17 mouse cellular contexts compared by ENCODE assay signal in the genomic region with DNA sequence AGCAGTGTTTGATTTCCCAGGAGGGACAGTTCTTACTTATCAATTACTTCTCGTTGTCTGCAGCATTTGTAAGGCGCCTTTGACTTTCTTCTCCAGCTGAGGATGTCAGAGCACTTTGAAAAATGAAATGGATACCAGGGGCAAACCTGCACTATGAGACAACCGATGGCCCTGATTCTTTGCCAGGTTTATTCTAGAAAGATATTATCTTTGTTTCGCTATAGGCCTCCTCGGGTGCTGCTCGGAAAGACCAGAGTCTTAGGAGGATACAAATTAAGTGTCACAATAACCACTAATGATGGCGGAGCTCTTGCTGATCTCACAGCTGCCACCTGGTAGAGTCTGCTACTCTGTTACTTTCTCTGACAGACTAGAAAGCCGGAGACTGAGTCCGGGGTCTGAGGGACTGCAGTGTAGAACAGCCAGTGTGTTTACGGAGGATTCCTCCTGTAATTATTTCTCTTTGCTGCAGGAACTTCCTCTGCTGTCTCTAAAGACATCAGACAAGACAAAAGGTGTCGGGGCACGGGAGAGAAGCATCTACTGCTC.
DNase-seq lines count a peak whose midpoint lies in the region; ATAC-seq lines count a peak whose summit lies in the region.
"Had no signal": no experiment of that assay in that cellular context is flagged by ENCODE, and none has a peak within 500 bp of the region (broad histone marks: within the 10 kb centered on the region; RNA-seq: fewer than 3 reads in every experiment).

No protein-coding gene starts in this region.

- H3K36me3 ChIP-seq in forebrain, embryonic 13.5 days (ENCODE audit: poor library complexity, severe bottlenecking) = no peaks in the 10 kb centered on the region
- H3K36me3 ChIP-seq in forebrain, embryonic 10.5 days (replicated peaks) = no peaks in the 10 kb centered on the region
- no peaks in the 10 kb centered on the region for H3K36me3 ChIP-seq in forebrain, embryonic 16.5 days (ENCODE audit: control insufficient read depth, insufficient read depth)
- no peaks in the 10 kb centered on the region for H3K36me3 ChIP-seq in hindbrain, embryonic 16.5 days (ENCODE audit: control insufficient read depth, insufficient read depth, low read length)
- H3K36me3 ChIP-seq in midbrain, embryonic 16.5 days (ENCODE audit: control insufficient read depth, insufficient read depth, low read length) = no peaks in the 10 kb centered on the region

- H3K27me3 ChIP-seq in forebrain, embryonic 13.5 days = no peaks in the 10 kb centered on the region
- H3K27me3 ChIP-seq in forebrain, embryonic 10.5 days (ENCODE audit: poor library complexity, severe bottlenecking) = no peaks in the 10 kb centered on the region
- H3K27me3 ChIP-seq in forebrain, embryonic 16.5 days (replicated peaks; ENCODE audit: control insufficient read depth, insufficient read depth, low read length) = no peaks in the 10 kb centered on the region
- no peaks in the 10 kb centered on the region for H3K27me3 ChIP-seq in hindbrain, embryonic 16.5 days (replicated peaks; ENCODE audit: control insufficient read depth, insufficient read depth, low read length)
- no peaks in the 10 kb centered on the region for H3K27me3 ChIP-seq in midbrain, embryonic 16.5 days (ENCODE audit: control insufficient read depth, insufficient read depth, low read depth, low read length)

- peak overlapping the region; percentile 15 for H3K4me2 ChIP-seq in forebrain, embryonic 13.5 days
- no peak overlapping the region for H3K4me2 ChIP-seq in forebrain, embryonic 16.5 days (ENCODE audit: low read length)
- peak overlapping the region; percentile 13; the same call in 1 of the 2 replicates for H3K4me2 ChIP-seq in hindbrain, embryonic 16.5 days (ENCODE audit: low read length)
- H3K4me2 ChIP-seq in midbrain, embryonic 16.5 days (ENCODE audit: low read length) = peak overlapping the region; percentile 21; the same call in 1 of the 2 replicates

- no peak overlapping the region for H3K4me3 ChIP-seq in forebrain, embryonic 13.5 days
- H3K4me3 ChIP-seq in forebrain, embryonic 10.5 days = no peak overlapping the region
- no peak overlapping the region for H3K4me3 ChIP-seq in forebrain, embryonic 16.5 days (replicated peaks; ENCODE audit: low read length)
- H3K4me3 ChIP-seq in hindbrain, embryonic 16.5 days (ENCODE audit: low read length) = no peak overlapping the region
- no peak overlapping the region for H3K4me3 ChIP-seq in midbrain, embryonic 16.5 days (ENCODE audit: low read depth, low read length)
- H3K4me3 ChIP-seq: erythroblast, embryonic 14.5 days had no signal

- DNase-seq in forebrain, embryonic 10.5 days (ENCODE audit: extremely low spot score, low spot score) = no peak
- no peak for DNase-seq in kidney, postnatal 36 days
- DNase-seq in embryo, embryonic 10.5 days (ENCODE audit: low spot score) = no peak
- no peak for DNase-seq in heart, adult 8-10 months (ENCODE audit: low spot score)
- DNase-seq: adrenal gland, postnatal 10 days; cerebellum, adult 18-20 months; cerebellum, postnatal 36 days; heart, postnatal 4 days; kidney, adult 8-10 months; kidney, postnatal 4 days; lung, adult 18-20 months; thymus, adult 18-20 months had no signal

- peak overlapping the region; percentile 62 for H3K27ac ChIP-seq in forebrain, embryonic 13.5 days
- no peak overlapping the region for H3K27ac ChIP-seq in forebrain, embryonic 10.5 days
- peak overlapping the region; percentile 24 for H3K27ac ChIP-seq in forebrain, embryonic 16.5 days (ENCODE audit: low read length)
- H3K27ac ChIP-seq in hindbrain, embryonic 16.5 days (ENCODE audit: low read depth, low read length) = peak overlapping the region; percentile 36; the same call in 1 of the 2 replicates
- H3K27ac ChIP-seq in midbrain, embryonic 16.5 days (ENCODE audit: low read length) = peak overlapping the region; percentile 60

- H3K9ac ChIP-seq in forebrain, embryonic 13.5 days = no peak overlapping the region
- H3K9ac ChIP-seq in forebrain, embryonic 16.5 days (replicated peaks; ENCODE audit: low read depth, low read length) = no peak overlapping the region
- peak overlapping the region; percentile 5; the same call in 1 of the 2 replicates for H3K9ac ChIP-seq in hindbrain, embryonic 16.5 days (ENCODE audit: low read depth, low read length)
- H3K9ac ChIP-seq in midbrain, embryonic 16.5 days (ENCODE audit: low read depth, low read length) = 0 out of 2 replicates have a peak overlapping the region, but pooled peaks have one; percentile 31

- no peaks in the 10 kb centered on the region for H3K9me3 ChIP-seq in forebrain, embryonic 13.5 days (replicated peaks)
- 0 out of 2 replicates have a peak, but pooled peaks cover 6% of the 10 kb centered on the region for H3K9me3 ChIP-seq in forebrain, embryonic 10.5 days
- H3K9me3 ChIP-seq in forebrain, embryonic 16.5 days (ENCODE audit: control insufficient read depth, low read length) = no peaks in the 10 kb centered on the region
- no peaks in the 10 kb centered on the region for H3K9me3 ChIP-seq in hindbrain, embryonic 16.5 days (ENCODE audit: control insufficient read depth, low read length)
- no peaks in the 10 kb centered on the region for H3K9me3 ChIP-seq in midbrain, embryonic 16.5 days (replicated peaks; ENCODE audit: control insufficient read depth, low read length, poor library complexity, severe bottlenecking)

- no peak for ATAC-seq in forebrain, embryonic 13.5 days
- no peak for ATAC-seq in forebrain, embryonic 16.5 days
- ATAC-seq in hindbrain, embryonic 16.5 days = 0 out of 2 replicates have a peak, but pooled peaks have one; percentile 19
- no peak for ATAC-seq in midbrain, embryonic 16.5 days

- peaks cover 21% of the 10 kb centered on the region for H3K4me1 ChIP-seq in forebrain, embryonic 13.5 days
- peaks cover 23% of the 10 kb centered on the region for H3K4me1 ChIP-seq in forebrain, embryonic 10.5 days
- H3K4me1 ChIP-seq in forebrain, embryonic 16.5 days (replicated peaks; ENCODE audit: control insufficient read depth, insufficient read depth, low read length) = peaks cover 27% of the 10 kb centered on the region
- peaks cover 22% of the 10 kb centered on the region for H3K4me1 ChIP-seq in hindbrain, embryonic 16.5 days (ENCODE audit: control insufficient read depth, insufficient read depth, low read depth, low read length)
- H3K4me1 ChIP-seq in midbrain, embryonic 16.5 days (ENCODE audit: control insufficient read depth, insufficient read depth, low read length) = peaks cover 33% of the 10 kb centered on the region

- 31% methylated on average over 12 of the region's 12 CpGs for WGBS in forebrain, embryonic 13.5 days
- 51% methylated on average over 12 of the region's 12 CpGs for WGBS in forebrain, embryonic 10.5 days
- WGBS in forebrain, embryonic 16.5 days = 25% methylated on average over 12 of the region's 12 CpGs
- WGBS in hindbrain, embryonic 16.5 days = 20% methylated on average over 12 of the region's 12 CpGs
- whole genome bisulfite sequencing in midbrain, embryonic 16.5 days = 22% methylated on average over 12 of the region's 12 CpGs

Comparison
In these comparisons a context has a peak if more than half of its experiments do, and no peak if none do; other contexts are left out.
1. H3K9ac ChIP-seq: peak in hindbrain, embryonic 16.5 days (single experiment) and midbrain, embryonic 16.5 days (single experiment); none in forebrain, embryonic 13.5 days (single experiment) and forebrain, embryonic 16.5 days (single experiment).